Mouse (Mus musculus) bone marrow macrophage, adult 2 months (primary cell): ENCODE measurements around the gene Ppp2r5d. TPM values are rescaled to one million over a fixed set of nuclear protein-coding genes. Genes with fewer than 3 reads are reported as not detected.

Source experiments
- H3K27ac ChIP-seq: 2 replicates; pipeline ENCODE4 v1.5.1; 2012; ENCODE audit warnings: low read depth, low read length; ENCODE audit not compliant: insufficient read depth
- H3K4me1 ChIP-seq: 2 replicates; pipeline ENCODE4 v1.6.1; 2012; ENCODE audit warnings: low read length; ENCODE audit not compliant: control insufficient read depth, insufficient read depth
- H3K4me3 ChIP-seq: 2 replicates; pipeline ENCODE4 v1.5.1; 2012; ENCODE audit warnings: mild to moderate bottlenecking, low read length, moderate library complexity; ENCODE audit not compliant: insufficient read depth
- CTCF ChIP-seq: IDR thresholded peaks from 2 replicates; pipeline ENCODE4 v1.5.1; 2012; ENCODE audit warnings: low read depth, mild to moderate bottlenecking, low read length, moderate library complexity
- POLR2A ChIP-seq: IDR thresholded peaks from 2 replicates; pipeline ENCODE4 v1.6.1; 2012; ENCODE audit warnings: mild to moderate bottlenecking, low read depth, low read length, borderline replicate concordance
- polyA plus RNA-seq: library from polyadenylated mRNA; stranded (reverse); fragments of >200 nt; gene quantifications from 2 replicates; pipeline ENCODE4 v1.2.4, GENCODE M21; 2012; ENCODE audit not compliant: missing spikeins, insufficient read depth, insufficient read length

The Ppp2r5d gene
- polyA plus RNA-seq, result 34.4 and 38.2 TPM in 2 replicates

DNA sequence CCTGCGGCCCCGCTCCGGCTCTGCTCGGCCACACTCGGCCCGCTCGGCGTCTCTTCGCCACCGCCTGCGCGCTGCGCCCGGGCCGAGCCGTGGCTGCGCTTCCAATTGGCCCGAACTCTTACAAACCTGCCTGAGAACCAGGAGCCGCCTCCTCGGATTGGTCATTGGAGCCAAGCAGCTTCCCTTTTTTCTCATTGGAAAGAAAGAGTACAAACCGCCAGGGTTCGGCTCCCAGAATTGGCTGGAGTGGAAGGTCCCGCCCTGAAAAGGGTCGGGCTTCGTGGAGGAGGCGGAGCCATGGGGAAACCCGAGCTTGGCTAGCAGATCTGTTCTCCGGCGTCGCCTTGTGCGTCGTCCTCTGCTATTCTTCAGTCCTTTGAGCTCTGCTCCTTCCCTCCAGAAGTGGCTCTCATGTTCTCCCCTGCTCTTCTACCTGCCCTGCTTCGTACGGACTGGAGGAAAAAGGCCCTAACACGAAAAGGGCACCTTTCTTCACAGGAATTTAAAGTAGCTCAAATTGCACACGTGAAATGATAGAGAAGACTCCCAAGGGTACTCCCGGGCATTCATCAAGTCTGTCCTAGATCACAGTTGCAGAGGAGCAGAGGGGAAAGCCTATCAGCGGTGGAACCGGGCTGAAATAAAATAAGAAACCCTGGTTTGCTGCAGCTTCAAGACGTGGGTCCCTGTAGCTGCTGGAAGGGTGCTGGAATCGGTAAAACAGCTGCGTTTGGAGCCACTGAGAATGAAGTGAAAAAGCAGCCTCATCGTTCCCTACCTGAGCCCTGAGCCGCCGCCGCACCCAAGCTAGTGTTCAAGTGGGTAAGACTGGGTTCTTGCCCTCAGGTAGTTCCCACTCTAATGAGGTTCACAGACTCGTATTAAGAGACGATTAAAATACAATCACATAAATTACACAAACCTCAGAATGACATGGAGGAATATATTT, at the start of gene Ppp2r5d:
Gene Ppp2r5d, minus strand, starts transcription at position 225 of the 949 bp plus-strand sequence.
- H3K4me1 ChIP-seq, result peaks cover 9% of the 10 kb centered on the region
- peak within 1 kb of the TSS; percentile 76 for H3K4me3 ChIP-seq
- H3K27ac ChIP-seq, result peak within 1 kb of the TSS; percentile 25
- TF ChIP-seq POLR2A (no peak), CTCF (no peak)

DNA sequence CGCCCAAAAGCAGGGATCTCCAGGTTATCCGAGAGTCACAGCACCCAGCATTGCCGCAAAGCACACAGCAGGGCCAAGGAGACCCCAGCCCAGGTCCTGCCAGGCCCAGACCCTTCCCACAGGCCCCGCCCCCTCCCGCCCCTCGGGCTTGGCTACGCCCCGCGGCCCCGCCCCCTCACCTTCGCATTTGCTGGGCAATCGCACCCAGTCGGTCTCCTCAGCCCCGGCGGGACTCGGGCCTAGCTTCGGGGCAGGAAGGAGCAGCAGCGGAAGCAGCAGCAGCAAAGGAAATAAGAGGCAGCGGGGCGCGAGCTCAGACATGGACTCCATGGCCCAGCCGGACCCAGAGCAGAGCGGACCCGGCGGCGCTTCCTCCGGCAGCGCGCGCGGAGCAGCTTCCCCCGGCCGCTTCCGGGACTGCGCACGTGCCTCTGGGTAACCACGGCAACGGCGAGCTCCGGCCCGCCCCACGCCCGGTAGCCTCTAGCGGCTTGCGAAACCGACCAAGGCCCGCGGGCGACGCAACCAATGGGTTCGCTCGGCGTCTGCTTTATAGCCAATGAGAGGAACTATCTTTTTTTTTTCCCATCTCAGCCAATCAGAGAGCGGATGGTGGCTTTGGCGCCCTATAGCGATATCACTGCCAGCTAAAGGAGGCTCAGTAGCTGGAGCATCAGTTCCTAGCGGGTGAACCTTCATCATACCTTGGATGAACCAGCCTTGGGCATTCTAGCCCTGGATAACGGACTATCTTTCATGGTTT, 47.1 kb upstream of the Ppp2r5d start, which contains the start of gene Cnpy3:
Gene Cnpy3, minus strand, starts transcription at position 421 of the 763 bp plus-strand sequence.
- Histone ChIP-seq H3K27ac (peak within 1 kb of the TSS; percentile 100), H3K4me3 (peak within 1 kb of the TSS; percentile 69), H3K4me1 (peaks cover 31% of the 10 kb centered on the region)
- TF ChIP-seq CTCF, result no peak
- no peak; the same call in 1 of the 2 replicates for TF ChIP-seq POLR2A

DNA sequence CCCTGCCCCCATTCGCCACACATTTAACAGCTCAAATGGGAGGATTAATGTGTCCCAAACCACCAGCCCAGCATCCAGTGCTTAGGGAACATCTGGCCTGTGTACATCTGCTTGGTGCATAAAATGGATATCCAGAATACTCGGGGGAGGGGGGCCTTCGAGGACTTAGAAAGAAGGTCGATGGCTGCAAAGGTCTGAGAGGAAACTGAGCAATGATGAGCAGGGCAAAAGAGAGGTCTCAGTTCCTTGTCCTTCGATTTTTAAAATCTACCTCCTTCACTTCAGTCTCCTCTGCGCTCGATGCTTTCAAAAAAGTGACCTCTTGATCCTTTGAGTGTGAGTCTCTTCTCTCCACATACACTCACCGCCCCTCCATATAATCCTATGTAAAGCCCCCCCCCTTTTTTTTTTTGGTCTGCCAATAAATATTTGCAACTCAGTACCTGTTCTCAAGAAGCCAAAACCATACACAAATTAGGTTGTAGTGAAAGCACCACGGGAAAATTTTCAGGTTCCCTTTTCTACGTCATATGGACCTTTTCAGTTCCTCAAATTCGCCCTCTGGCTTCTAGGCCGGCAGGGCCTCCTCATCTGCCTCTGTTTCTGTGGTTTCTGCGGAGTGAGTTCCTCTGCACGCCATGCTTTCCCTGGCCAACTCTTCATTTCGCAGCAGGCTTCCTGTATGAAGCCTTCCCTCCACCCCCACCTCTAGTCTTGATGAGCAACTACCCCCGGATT, 46.3 kb upstream of the Ppp2r5d start:
- TF ChIP-seq POLR2A (0 out of 2 replicates have a peak, but pooled peaks have one; percentile 4), CTCF (no peak)
- Histone ChIP-seq H3K27ac (peak overlapping the region; percentile 100), H3K4me1 (peaks cover 36% of the 10 kb centered on the region), H3K4me3 (peak overlapping the region; percentile 69)

- Histone ChIP-seq H3K4me3 (peak overlapping the region; percentile 69), H3K4me1 (peaks cover 38% of the 10 kb centered on the region), H3K27ac (peak overlapping the region; percentile 100)
- TF ChIP-seq CTCF (no peak), POLR2A (no peak)
Observed at GRCm38 (mm10) chr17:46750580-46750979, 45.7 kb upstream of the Ppp2r5d start.

- H3K4me3 ChIP-seq, result no peak overlapping the region
- no peak overlapping the region for H3K27ac ChIP-seq
- H3K4me1 ChIP-seq, result peaks cover 44% of the 10 kb centered on the region
- TF ChIP-seq POLR2A, result no peak
- TF ChIP-seq CTCF, result no peak
Observed at GRCm38 (mm10) chr17:46749282-46749681, 44.4 kb upstream of the Ppp2r5d start.

- Histone ChIP-seq H3K4me1 (peaks cover 45% of the 10 kb centered on the region), H3K27ac (peak overlapping the region; percentile 63), H3K4me3 (no peak overlapping the region)
- TF ChIP-seq POLR2A (no peak), CTCF (no peak)
Observed at GRCm38 (mm10) chr17:46747806-46748205, 42.9 kb upstream of the Ppp2r5d start.

DNA sequence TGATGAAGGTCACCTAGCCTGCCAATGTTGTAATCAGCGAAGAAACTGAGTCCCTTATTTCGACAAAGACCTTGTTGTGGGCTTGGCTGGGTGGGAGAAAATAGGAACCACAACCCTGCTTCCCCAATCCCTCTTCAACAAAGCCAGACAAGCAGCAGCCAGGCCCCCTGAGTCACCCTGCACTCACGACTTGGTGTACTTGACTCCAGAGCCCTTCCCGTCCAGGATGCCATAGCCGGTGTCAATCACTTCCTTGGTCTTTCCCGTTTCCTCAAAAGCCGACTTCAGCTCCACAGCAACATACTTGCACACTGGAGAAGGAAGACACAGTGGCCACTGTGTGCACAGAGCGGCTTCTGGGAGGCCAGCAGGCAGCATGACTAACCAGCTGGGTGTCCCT, 42.3 kb upstream of the Ppp2r5d start:
- peak overlapping the region; percentile 63 for H3K27ac ChIP-seq
- H3K4me1 ChIP-seq, result peaks cover 40% of the 10 kb centered on the region
- TF ChIP-seq POLR2A (no peak), CTCF (no peak)
- H3K4me3 ChIP-seq, result no peak overlapping the region

- peaks cover 38% of the 10 kb centered on the region for H3K4me1 ChIP-seq
- H3K4me3 ChIP-seq, result no peak overlapping the region
- H3K27ac ChIP-seq, result no peak overlapping the region
- TF ChIP-seq POLR2A (no peak), CTCF (no peak)
Observed at GRCm38 (mm10) chr17:46745506-46745905, 40.6 kb upstream of the Ppp2r5d start.

- H3K4me3 ChIP-seq, result no peak overlapping the region
- H3K27ac ChIP-seq, result no peak overlapping the region
- TF ChIP-seq POLR2A, result no peak
- no peak for TF ChIP-seq CTCF
- H3K4me1 ChIP-seq, result peaks cover 25% of the 10 kb centered on the region
Observed at GRCm38 (mm10) chr17:46742986-46743385, 38.1 kb upstream of the Ppp2r5d start.

- no peak overlapping the region for H3K4me3 ChIP-seq
- TF ChIP-seq POLR2A (no peak), CTCF (no peak)
Observed at GRCm38 (mm10) chr17:46741305-46741704, 36.4 kb upstream of the Ppp2r5d start.

More at GRCm38 (mm10) chr17:46741305-46741704, 36.4 kb upstream of the Ppp2r5d start:
- Histone ChIP-seq H3K27ac (no peak overlapping the region), H3K4me1 (peaks cover 13% of the 10 kb centered on the region)
